Mouse (Mus musculus) subcutaneous adipose tissue, adult 2 months (tissue): Measurements from ENCODE around the gene Sbno1. TPM values are rescaled to one million over a fixed set of nuclear protein-coding genes. Genes with fewer than 3 reads are reported as not detected.

ENCODE experiments used
- polyA plus RNA-seq: library from polyadenylated mRNA; depleted of rRNA; stranded (reverse); fragments of >200 nt; gene quantifications from 2 replicates; pipeline ENCODE4 v1.2.3, GENCODE M21; 2012; ENCODE audit warnings: low replicate concordance; rRNA removed

Sbno1 gene
- 13.3 and 22.5 TPM in 2 replicates for polyA plus RNA-seq

DNA sequence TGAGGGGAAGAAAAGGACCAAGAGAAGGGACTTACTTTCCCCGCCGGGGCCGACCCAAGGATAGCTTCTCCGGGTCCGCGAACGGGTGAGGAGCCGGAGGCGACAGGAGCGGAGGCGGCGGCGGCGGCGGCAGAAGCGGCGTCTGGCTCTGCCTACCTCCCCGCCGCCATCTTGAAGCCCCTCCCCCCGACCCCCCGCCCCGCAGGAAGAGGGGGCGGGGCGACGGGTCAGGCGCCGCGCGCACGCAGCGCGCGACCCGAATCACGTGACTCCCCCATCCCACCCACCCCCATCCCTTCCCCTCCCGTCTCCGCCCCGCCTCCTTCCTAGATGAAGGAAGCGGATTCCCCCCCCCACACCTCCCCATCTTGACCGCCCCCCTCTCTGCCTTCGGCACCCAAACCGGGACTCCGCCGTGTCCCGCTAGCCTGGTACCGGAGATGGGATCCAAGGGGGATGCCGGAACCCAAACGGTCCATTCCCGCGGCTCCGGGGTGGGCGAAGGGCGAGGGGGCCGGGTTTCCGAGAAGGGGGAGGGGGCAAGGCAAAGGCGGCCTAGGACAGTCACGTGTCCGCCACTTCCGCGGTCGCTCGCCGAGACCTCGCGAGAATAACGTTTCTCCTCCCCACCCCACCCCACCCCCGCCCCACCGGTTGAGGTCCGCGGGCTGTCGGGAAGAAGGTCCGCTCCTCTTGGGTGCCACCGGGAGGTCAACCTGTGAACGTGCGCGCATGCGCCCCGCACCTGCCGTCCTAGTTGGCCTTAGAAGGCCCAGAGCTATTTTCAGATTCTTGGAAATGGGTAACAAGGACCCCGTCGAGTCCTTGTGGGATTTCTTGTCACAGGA is at the start of gene Sbno1:
Sbno1 (minus strand) TSS at position 590 of the 848 bp plus-strand sequence.

DNA sequence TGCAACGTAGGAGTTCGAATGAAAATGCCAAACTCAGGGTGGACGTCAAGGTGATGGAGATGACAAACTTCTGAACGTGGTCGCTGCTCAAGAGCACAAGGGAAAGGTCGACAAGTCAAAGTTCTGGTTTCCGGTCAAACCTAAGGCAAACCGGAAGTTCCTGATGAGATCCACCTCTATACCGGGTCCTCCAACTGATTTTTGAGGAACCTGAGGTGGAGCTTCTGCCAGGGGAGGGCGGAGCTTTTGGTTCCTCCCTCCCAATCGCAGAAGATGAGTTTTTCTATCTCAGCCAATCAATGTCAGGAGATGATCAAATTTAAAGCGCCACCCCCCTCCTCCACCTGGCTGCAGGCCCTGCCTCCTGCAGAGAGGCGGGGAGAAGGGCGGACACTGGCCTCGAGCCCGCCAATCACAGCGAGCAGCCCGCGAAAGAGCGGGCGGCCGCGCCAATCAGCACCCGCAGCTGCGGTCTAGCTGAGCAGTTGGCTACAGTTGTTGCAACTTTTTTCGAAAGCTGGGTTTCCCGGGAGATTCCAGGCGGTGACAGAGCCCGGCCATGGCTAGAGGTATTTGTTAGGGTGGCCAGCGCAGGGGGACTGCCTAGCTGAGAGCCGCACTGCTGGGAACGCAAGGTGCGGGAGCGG is 13.8 kb upstream of the Sbno1 start, which contains the start of gene Kmt5a:
Kmt5a (plus strand) TSS at position 484 of the 647 bp plus-strand sequence.

GRCm38 (mm10) chr5:124362982-124363381 is 62.8 kb downstream of the Sbno1 start, which contains the start of gene Cdk2ap1:
TSS of gene Cdk2ap1 (minus strand) at chr5:124363082.

DNA sequence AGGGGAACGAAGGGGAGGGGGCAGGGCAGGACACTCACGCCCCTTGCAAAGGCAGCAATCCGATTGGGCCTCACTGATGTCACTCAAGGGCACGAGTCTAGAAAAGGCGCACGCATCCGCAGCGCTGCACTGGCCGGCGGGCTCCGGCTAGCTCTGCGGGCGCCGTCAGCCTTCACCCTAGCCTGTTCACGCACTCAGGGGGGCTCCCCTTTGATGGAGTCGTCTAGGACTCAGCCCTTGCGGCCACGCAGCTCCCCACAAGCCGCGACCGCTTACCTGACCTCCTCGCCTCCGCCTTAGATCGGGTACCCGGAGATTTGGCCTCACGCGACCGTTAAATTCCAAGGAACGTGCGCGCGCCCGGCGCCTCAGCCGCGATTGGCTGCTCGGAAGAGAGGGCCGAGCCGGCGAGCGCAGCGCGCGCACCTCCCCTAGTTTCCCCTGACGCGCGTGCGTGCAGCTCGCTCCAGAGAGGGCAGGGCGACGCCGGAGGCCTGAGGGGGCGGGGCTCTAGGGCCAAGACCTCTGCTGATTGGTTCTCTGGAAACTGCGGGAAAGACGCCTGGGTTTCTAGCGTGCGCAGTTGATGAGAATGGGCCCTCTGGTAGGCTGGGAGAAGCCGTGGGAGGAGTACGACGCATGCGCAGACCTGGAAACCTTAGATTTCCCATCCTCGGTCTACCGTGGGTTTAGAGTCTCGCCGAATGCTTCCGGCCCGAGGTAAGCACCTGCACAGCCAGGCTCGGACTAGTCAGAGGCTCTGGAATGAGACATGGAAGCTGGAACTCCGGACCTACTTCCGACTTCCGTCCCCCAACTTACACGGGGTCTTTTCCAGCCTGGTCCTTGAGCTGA is 98.1 kb downstream of the Sbno1 start, which contains the start of the genes Mphosph9 and 2810006K23Rik:
Mphosph9 (minus strand) TSS at position 463 of the 855 bp plus-strand sequence.
2810006K23Rik (plus strand) TSS at position 580 of the 855 bp plus-strand sequence.

Other genes starting within 250 kb of the Sbno1 start
- 54.4 and 54.8 TPM in 2 replicates for gene Pitpnm2, start 176.2 kb downstream of the Sbno1 start, polyA plus RNA-seq
- 2.2 and 5.1 TPM in 2 replicates for gene Mphosph9, start 98.0 kb downstream of the Sbno1 start, polyA plus RNA-seq
- 8.2 and 10.9 TPM in 2 replicates for gene 2810006K23Rik, start 97.9 kb downstream of the Sbno1 start, polyA plus RNA-seq
- 120 and 196 TPM in 2 replicates for gene Cdk2ap1, start 62.9 kb downstream of the Sbno1 start, polyA plus RNA-seq
- 84.6 and 114 TPM in 2 replicates for gene Kmt5a, start 13.9 kb upstream of the Sbno1 start, polyA plus RNA-seq
- gene Rilpl2, start 52.4 kb upstream of the Sbno1 start, polyA plus RNA-seq = 29.6 and 41.9 TPM in 2 replicates
- 4.6 and 7.0 TPM in 2 replicates for gene Snrnp35, start 57.1 kb upstream of the Sbno1 start, polyA plus RNA-seq
- 8.0 and 15.5 TPM in 2 replicates for gene Rilpl1, start 105.4 kb upstream of the Sbno1 start, polyA plus RNA-seq
- gene Tmed2, start 114.7 kb upstream of the Sbno1 start, polyA plus RNA-seq = 125 and 160 TPM in 2 replicates
- gene Ddx55, start 126.9 kb upstream of the Sbno1 start, polyA plus RNA-seq = 11.4 and 16.9 TPM in 2 replicates
- 29.8 and 37.8 TPM in 2 replicates for gene Eif2b1, start 153.1 kb upstream of the Sbno1 start, polyA plus RNA-seq
- gene Gtf2h3, start 153.1 kb upstream of the Sbno1 start, polyA plus RNA-seq = 37.5 and 65.8 TPM in 2 replicates
- gene Atp6v0a2, start 202.6 kb upstream of the Sbno1 start, polyA plus RNA-seq = 40.0 and 51.1 TPM in 2 replicates